Mouse (Mus musculus): ENCODE measurements around the gene Itsn1.

- TF ChIP-seq CTCF (IDR thresholded peaks at IDR 0.05; ENCODE audit: low read depth) (no peak), EP300 (optimal IDR thresholded peaks at IDR 0.05) (no peak)
Measured at GRCm38 (mm10) chr16:91864646-91865332, 135.7 kb downstream of the Itsn1 start.
